Mouse (Mus musculus): ENCODE results near the gene Gm20388. TPM values are rescaled to one million over a fixed set of nuclear protein-coding genes. Genes with fewer than 3 reads are reported as not detected.

Gene Gm20388
- polyA plus RNA-seq, 1 experiment: 18.7 TPM

DNA sequence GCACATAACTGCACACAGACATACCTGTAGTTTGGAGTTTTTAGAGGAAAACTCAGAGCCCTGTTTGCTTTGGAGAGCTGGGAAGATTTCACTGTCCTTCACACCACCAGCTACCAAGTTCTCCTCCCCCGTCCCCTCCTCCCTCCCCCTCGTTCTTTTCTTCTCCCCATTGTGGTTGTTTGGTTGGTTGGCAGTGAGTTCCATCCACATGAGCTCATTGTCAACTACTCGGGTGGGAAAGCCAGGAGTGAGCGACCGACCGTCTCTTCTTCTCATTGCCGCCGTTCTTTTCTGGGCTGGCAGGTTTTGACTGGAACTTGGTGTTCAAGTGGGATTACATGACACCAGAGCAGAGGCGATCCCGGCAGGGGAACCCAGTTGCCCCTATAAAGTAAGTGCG, 4421.1 kb downstream of the Gm20388 start:
- no peak for TF ChIP-seq CTCF (IDR thresholded peaks at IDR 0.05; ENCODE audit: borderline replicate concordance, insufficient read depth, low read depth, low read length)
- no peak for TF ChIP-seq POLR2A (IDR thresholded peaks at IDR 0.05; ENCODE audit: borderline replicate concordance, insufficient read depth, low read length)
- DNase-seq: no peak
- no peak overlapping the region for H3K27ac ChIP-seq (ENCODE audit: insufficient read depth, low read length)
- no peaks in the 10 kb centered on the region for H3K27me3 ChIP-seq (ENCODE audit: control insufficient read depth, insufficient read depth, low read length)
- 70% methylated on average over 11 of the region's 11 CpGs for WGBS
- peaks cover 18% of the 10 kb centered on the region for H3K4me1 ChIP-seq (ENCODE audit: control insufficient read depth, insufficient read depth, low read length)
- H3K4me3 ChIP-seq (replicated peaks; ENCODE audit: insufficient read depth, low read depth, low read length): no peak overlapping the region

DNA sequence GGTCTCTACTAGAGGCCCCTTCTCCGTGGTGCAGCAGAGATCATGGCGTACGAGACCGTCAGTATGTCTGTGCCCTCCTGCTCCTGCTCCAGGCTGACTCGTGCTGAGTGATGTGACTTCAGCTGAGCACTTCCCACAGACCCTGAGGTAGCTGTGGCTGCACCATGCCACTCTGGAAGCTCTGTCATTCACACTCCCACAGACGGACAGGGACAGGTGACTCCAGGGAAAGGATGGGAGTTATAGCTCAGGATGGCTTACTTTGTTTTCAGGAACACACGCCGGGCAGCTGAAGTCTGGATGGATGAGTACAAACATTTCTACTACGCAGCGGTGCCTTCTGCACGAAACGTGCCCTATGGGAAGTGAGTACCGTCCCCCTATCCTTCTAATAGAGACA, 4425.7 kb downstream of the Gm20388 start:
- WGBS: 94% methylated on average over 13 of the region's 13 CpGs
- no peak overlapping the region for H3K27ac ChIP-seq (ENCODE audit: insufficient read depth, low read length)
- TF ChIP-seq POLR2A (IDR thresholded peaks at IDR 0.05; ENCODE audit: borderline replicate concordance, insufficient read depth, low read length) (no peak), CTCF (IDR thresholded peaks at IDR 0.05; ENCODE audit: borderline replicate concordance, insufficient read depth, low read depth, low read length) (no peak)

DNA sequence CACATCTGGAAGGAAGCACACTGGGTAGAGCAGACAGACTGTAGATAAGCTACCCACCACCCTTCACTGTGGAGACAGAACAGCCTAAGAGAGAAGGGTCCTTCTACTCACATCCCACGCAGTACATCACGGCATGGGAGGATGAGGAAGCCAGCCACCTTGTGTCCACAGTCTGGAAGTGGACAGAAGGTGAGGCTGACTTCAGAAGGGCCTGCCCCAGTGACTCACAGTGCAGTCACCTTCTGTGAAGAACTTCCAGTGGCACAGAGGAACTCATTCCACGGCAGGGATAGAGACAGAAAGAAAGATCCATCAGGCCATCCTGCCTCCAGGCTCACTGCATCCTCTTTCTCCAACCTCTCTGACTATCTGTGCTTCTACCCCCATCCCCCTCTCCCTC, 4429.1 kb downstream of the Gm20388 start:
- no peak for DNase-seq
- Histone ChIP-seq H3K27ac (ENCODE audit: insufficient read depth, low read length) (no peak overlapping the region), H3K27me3 (ENCODE audit: control insufficient read depth, insufficient read depth, low read length) (no peaks in the 10 kb centered on the region), H3K4me1 (ENCODE audit: control insufficient read depth, insufficient read depth, low read length) (0 out of 2 replicates have a peak, but pooled peaks cover 6% of the 10 kb centered on the region), H3K4me3 (replicated peaks; ENCODE audit: insufficient read depth, low read depth, low read length) (no peak overlapping the region)
- WGBS: 60% methylated on average over 3 of the region's 3 CpGs
- TF ChIP-seq POLR2A (IDR thresholded peaks at IDR 0.05; ENCODE audit: borderline replicate concordance, insufficient read depth, low read length): no peak
- TF ChIP-seq CTCF (IDR thresholded peaks at IDR 0.05; ENCODE audit: borderline replicate concordance, insufficient read depth, low read depth, low read length): no peak

More for the DNA sequence above, 4425.7 kb downstream of the Gm20388 start:
- DNase-seq: no peak
- Histone ChIP-seq H3K4me3 (replicated peaks; ENCODE audit: insufficient read depth, low read depth, low read length) (no peak overlapping the region), H3K4me1 (ENCODE audit: control insufficient read depth, insufficient read depth, low read length) (peaks cover 8% of the 10 kb centered on the region; the same call in 1 of the 2 replicates), H3K27me3 (ENCODE audit: control insufficient read depth, insufficient read depth, low read length) (no peaks in the 10 kb centered on the region)

DNA sequence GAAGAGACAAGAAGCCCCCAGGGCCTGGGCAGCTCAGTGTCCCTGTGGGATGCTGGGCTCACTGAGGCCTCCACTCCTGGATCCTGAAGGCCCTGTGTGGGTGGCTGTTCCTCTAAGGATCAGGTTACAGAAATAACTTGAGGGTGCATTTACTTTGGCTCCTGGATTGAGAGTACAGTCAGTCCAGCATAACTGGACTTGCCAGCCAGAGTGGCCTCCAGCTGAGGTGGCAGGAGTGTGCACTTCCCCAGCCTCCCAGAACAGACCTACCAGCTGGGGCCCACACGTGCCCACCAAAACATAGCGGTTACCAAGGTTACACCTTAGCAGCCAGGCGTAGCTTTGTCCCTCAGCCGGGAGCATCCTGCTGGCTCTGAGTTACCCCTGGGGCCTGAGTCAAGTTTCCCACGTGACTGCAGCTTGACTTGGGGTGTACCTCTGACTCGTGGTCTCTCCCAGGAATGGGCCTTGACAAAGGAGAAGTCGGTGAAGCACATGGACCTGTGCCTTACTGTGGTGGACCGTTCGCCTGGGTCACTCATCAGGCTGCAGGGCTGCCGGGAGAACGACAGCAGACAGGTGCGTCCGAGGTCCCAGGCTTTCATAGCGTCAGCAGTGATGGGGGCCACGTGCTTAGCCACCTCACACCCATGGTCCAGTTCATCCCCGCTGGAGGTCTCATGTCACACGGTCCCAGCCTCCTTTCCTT, 4429.9 kb downstream of the Gm20388 start:
- no peak for DNase-seq
- Histone ChIP-seq H3K27me3 (ENCODE audit: control insufficient read depth, insufficient read depth, low read length) (no peaks in the 10 kb centered on the region), H3K27ac (ENCODE audit: insufficient read depth, low read length) (no peak overlapping the region), H3K4me1 (ENCODE audit: control insufficient read depth, insufficient read depth, low read length) (0 out of 2 replicates have a peak, but pooled peaks cover 6% of the 10 kb centered on the region), H3K4me3 (replicated peaks; ENCODE audit: insufficient read depth, low read depth, low read length) (no peak overlapping the region)
- WGBS: 43% methylated on average over 17 of the region's 17 CpGs
- TF ChIP-seq POLR2A (IDR thresholded peaks at IDR 0.05; ENCODE audit: borderline replicate concordance, insufficient read depth, low read length) (no peak), CTCF (IDR thresholded peaks at IDR 0.05; ENCODE audit: borderline replicate concordance, insufficient read depth, low read depth, low read length) (no peak)

DNA sequence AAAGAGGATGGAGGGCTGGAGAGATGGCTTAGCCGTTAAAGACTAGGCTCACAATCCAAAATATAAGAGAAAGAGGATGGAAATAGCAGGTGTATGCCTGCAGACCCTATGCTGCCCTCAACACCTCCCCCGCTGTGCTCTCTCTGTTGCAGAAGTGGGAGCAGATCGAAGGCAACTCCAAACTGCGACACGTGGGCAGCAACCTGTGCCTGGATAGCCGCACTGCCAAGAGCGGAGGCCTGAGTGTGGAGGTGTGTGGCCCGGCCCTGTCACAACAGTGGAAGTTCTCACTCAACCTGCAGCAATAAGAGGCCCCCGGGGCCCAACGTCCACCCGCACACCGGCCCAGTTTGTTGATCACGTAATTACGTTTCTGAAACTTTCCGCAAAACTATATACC, 4432.5 kb downstream of the Gm20388 start:
- TF ChIP-seq POLR2A (IDR thresholded peaks at IDR 0.05; ENCODE audit: borderline replicate concordance, insufficient read depth, low read length) (no peak), CTCF (IDR thresholded peaks at IDR 0.05; ENCODE audit: borderline replicate concordance, insufficient read depth, low read depth, low read length) (no peak)
- no peak for DNase-seq
- WGBS: 88% methylated on average over 15 of the region's 15 CpGs

DNA sequence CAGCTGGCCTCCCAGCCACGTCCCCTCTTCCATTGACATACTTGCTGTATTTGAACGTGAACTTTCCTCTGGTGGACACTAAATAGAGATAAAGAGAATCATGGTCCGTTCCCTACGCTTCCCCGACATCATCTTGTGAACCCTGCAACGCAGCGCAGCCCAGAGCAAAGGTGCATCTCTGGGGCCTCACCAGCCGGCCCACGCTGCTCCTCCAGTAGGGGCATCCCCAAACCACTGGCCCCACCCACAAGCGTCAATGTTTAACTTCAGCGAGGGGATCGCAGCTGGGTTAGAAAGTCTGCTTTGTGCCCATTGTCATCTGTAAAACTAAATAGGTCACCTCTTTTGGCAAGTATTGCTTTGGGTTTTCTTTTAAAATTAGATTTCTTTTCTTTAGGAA, 4433.4 kb downstream of the Gm20388 start:
- H3K27me3 ChIP-seq (ENCODE audit: control insufficient read depth, insufficient read depth, low read length): no peaks in the 10 kb centered on the region
- no peak for TF ChIP-seq POLR2A (IDR thresholded peaks at IDR 0.05; ENCODE audit: borderline replicate concordance, insufficient read depth, low read length)
- TF ChIP-seq CTCF (IDR thresholded peaks at IDR 0.05; ENCODE audit: borderline replicate concordance, insufficient read depth, low read depth, low read length): no peak
- H3K4me3 ChIP-seq (replicated peaks; ENCODE audit: insufficient read depth, low read depth, low read length): no peak overlapping the region
- WGBS: 90% methylated on average over 12 of the region's 12 CpGs
- no peaks in the 10 kb centered on the region for H3K4me1 ChIP-seq (ENCODE audit: control insufficient read depth, insufficient read depth, low read length)
- DNase-seq: no peak
- no peak overlapping the region for H3K27ac ChIP-seq (ENCODE audit: insufficient read depth, low read length)

More for the DNA sequence above, 4432.5 kb downstream of the Gm20388 start:
- Histone ChIP-seq H3K4me1 (ENCODE audit: control insufficient read depth, insufficient read depth, low read length) (no peaks in the 10 kb centered on the region), H3K27ac (ENCODE audit: insufficient read depth, low read length) (no peak overlapping the region), H3K27me3 (ENCODE audit: control insufficient read depth, insufficient read depth, low read length) (no peaks in the 10 kb centered on the region), H3K4me3 (replicated peaks; ENCODE audit: insufficient read depth, low read depth, low read length) (no peak overlapping the region)

DNA sequence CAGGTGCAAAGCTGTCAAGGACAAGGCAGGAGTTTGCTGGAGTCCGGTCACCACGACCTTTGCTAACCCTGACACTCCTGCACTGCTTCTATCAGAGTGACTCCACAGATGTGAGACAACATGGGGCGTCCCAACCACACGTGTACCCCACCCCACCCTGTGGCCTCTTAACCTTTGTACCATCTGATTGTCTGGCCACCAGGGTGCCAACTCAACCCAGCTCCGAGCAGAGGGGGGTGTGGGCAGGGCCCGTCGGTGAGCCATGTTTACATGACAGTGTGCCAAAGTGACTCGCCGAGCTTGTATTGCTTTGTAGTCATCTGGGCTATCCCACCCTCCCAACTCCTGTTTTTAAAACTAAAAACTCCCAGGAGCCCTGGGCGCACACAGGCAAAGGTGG, 4434.5 kb downstream of the Gm20388 start:
- no peak for DNase-seq
- no peaks in the 10 kb centered on the region for H3K27me3 ChIP-seq (ENCODE audit: control insufficient read depth, insufficient read depth, low read length)
- no peak overlapping the region for H3K27ac ChIP-seq (ENCODE audit: insufficient read depth, low read length)
- H3K4me1 ChIP-seq (ENCODE audit: control insufficient read depth, insufficient read depth, low read length): no peaks in the 10 kb centered on the region
- TF ChIP-seq POLR2A (IDR thresholded peaks at IDR 0.05; ENCODE audit: borderline replicate concordance, insufficient read depth, low read length) (no peak), CTCF (IDR thresholded peaks at IDR 0.05; ENCODE audit: borderline replicate concordance, insufficient read depth, low read depth, low read length) (no peak)
- no peak overlapping the region for H3K4me3 ChIP-seq (replicated peaks; ENCODE audit: insufficient read depth, low read depth, low read length)
- WGBS: 52% methylated on average over 10 of the region's 10 CpGs

DNA sequence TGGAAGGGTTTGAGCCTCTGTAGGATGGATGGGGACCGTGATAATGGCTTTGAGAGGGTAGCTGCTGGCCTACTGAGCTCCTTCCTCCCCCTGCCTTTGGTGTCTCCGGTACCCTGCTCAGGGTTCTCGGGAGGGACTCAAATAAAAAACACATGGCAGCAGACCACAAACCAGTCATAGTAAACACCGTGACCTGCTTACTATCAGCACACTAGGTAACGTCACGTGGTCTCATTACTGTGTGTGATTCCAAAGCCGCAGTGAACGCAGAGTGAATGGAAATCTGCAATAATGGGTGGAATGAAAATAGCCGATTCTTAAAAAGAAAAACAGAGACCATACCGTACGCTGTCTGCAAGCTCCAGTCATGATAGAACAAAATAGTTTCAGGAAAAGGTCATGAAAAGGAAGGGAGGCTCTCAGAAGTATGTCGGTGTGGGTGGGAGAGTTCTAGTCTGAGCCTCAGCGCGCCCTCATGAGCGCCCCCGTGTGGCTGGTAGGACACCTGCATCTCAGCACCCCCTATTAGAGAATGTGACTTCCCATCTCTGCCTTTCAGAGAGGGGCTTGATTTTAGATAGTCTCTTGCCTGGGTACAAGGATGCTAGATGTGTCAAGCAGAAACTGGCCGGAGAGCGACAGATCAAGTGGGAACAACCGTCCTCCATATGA, 4436.3 kb downstream of the Gm20388 start:
- Histone ChIP-seq H3K4me1 (ENCODE audit: control insufficient read depth, insufficient read depth, low read length) (no peaks in the 10 kb centered on the region), H3K4me3 (replicated peaks; ENCODE audit: insufficient read depth, low read depth, low read length) (no peak overlapping the region), H3K27me3 (ENCODE audit: control insufficient read depth, insufficient read depth, low read length) (no peaks in the 10 kb centered on the region), H3K27ac (ENCODE audit: insufficient read depth, low read length) (no peak overlapping the region)
- TF ChIP-seq POLR2A (IDR thresholded peaks at IDR 0.05; ENCODE audit: borderline replicate concordance, insufficient read depth, low read length) (no peak), CTCF (IDR thresholded peaks at IDR 0.05; ENCODE audit: borderline replicate concordance, insufficient read depth, low read depth, low read length) (peak; percentile 93)
- 46% methylated on average over 19 of the region's 19 CpGs for WGBS
- DNase-seq: peak; percentile 48 to 63
